ENCODE assay signal across 10 mouse cellular contexts in the genomic region with DNA sequence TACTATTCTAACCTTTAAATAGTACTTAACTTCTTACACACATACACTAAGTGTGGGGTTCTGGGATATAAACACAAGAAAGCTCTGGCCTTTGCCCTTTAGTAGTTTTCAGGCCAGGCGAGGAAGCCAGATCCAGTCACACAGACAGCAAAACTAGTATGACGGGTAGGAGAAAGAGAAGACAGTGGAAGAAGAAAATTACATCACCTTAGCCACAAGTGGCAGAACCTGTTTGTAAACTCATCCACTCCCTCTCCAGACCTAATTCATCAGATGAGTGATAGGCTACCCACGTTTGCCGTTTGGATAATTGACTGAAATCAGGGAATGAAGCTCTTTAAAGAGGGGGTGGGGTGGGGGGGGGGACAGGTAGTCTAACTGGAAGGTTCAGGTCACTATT. TPM values are rescaled to one million over a fixed set of nuclear protein-coding genes. Genes with fewer than 3 reads are reported as not detected.
DNase-seq lines count a peak whose midpoint lies in the region; ATAC-seq and TF ChIP-seq lines count a peak whose summit lies in the region.
"Had no signal": no experiment of that assay in that cellular context is flagged by ENCODE, and none has a peak within 500 bp of the region (broad histone marks: within the 10 kb centered on the region; RNA-seq: fewer than 3 reads in every experiment).

No protein-coding gene starts in this region.

- no peak for DNase-seq in heart, postnatal 25 days (ENCODE audit: low spot score)
- no peak for DNase-seq in layer of hippocampus, adult 9-10 months (ENCODE audit: low spot score)
- no peak for DNase-seq in layer of hippocampus, adult 11-12 months (ENCODE audit: low spot score)
- DNase-seq in frontal cortex, postnatal 10 days (ENCODE audit: low spot score in 2 of 2): no peak
- DNase-seq: lung, postnatal 4 days had no signal

- H3K4me3 ChIP-seq in heart, embryonic 15.5 days: peak overlapping the region; percentile 99
- peak overlapping the region; percentile 12 for H3K4me3 ChIP-seq in bone marrow, adult 2 months (replicated peaks; ENCODE audit: control insufficient read depth, low read depth, low read length)
- H3K4me3 ChIP-seq in hindbrain, embryonic 15.5 days: peak overlapping the region; percentile 97
- H3K4me3 ChIP-seq in midbrain, embryonic 13.5 days (replicated peaks): peak overlapping the region; percentile 95

- peak overlapping the region; percentile 90; the same call in 1 of the 2 replicates for H3K9ac ChIP-seq in heart, embryonic 15.5 days
- no peak overlapping the region for H3K9ac ChIP-seq in hindbrain, embryonic 15.5 days
- H3K9ac ChIP-seq in midbrain, embryonic 13.5 days (replicated peaks): peak overlapping the region; percentile 93

- no peak overlapping the region for H3K27ac ChIP-seq in heart, embryonic 15.5 days
- no peak overlapping the region for H3K27ac ChIP-seq in bone marrow, adult 2 months (ENCODE audit: control insufficient read depth, insufficient read depth, low read depth, low read length, poor library complexity)
- no peak overlapping the region for H3K27ac ChIP-seq in hindbrain, embryonic 15.5 days (replicated peaks)
- no peak overlapping the region for H3K27ac ChIP-seq in midbrain, embryonic 13.5 days

- peaks cover 4% of the 10 kb centered on the region; the same call in 1 of the 2 replicates for H3K36me3 ChIP-seq in heart, embryonic 15.5 days
- 0 out of 2 replicates have a peak, but pooled peaks cover 4% of the 10 kb centered on the region for H3K36me3 ChIP-seq in hindbrain, embryonic 15.5 days
- H3K36me3 ChIP-seq in midbrain, embryonic 13.5 days: peaks cover 9% of the 10 kb centered on the region; the same call in 1 of the 2 replicates

- WGBS in heart, embryonic 15.5 days: 26% methylated on average over 4 of the region's 4 CpGs
- WGBS in bone marrow, adult 2 months: 4% methylated on average over 4 of the region's 4 CpGs
- WGBS in hindbrain, embryonic 15.5 days: 33% methylated on average over 4 of the region's 4 CpGs
- WGBS in midbrain, embryonic 13.5 days: 42% methylated on average over 4 of the region's 4 CpGs

- no peaks in the 10 kb centered on the region for H3K27me3 ChIP-seq in heart, embryonic 15.5 days
- H3K27me3 ChIP-seq in hindbrain, embryonic 15.5 days: no peaks in the 10 kb centered on the region
- no peaks in the 10 kb centered on the region for H3K27me3 ChIP-seq in midbrain, embryonic 13.5 days
- H3K27me3 ChIP-seq: Patski had no signal

- ATAC-seq in heart, embryonic 15.5 days (replicated peaks; ENCODE audit: insufficient number of reproducible peaks, insufficient read depth, low FRiP score, low read depth): no peak
- no peak for ATAC-seq in hindbrain, embryonic 15.5 days (ENCODE audit: low FRiP score, low read depth)
- no peak for ATAC-seq in midbrain, embryonic 13.5 days

- H3K4me1 ChIP-seq in heart, embryonic 15.5 days (replicated peaks): peaks cover 17% of the 10 kb centered on the region
- peaks cover 2% of the 10 kb centered on the region for H3K4me1 ChIP-seq in bone marrow, adult 2 months (ENCODE audit: control insufficient read depth, insufficient read depth, low read length)
- peaks cover 23% of the 10 kb centered on the region for H3K4me1 ChIP-seq in hindbrain, embryonic 15.5 days (replicated peaks)
- H3K4me1 ChIP-seq in midbrain, embryonic 13.5 days (replicated peaks): peaks cover 22% of the 10 kb centered on the region

- H3K9me3 ChIP-seq in heart, embryonic 15.5 days (replicated peaks): no peaks in the 10 kb centered on the region
- no peaks in the 10 kb centered on the region for H3K9me3 ChIP-seq in hindbrain, embryonic 15.5 days
- no peaks in the 10 kb centered on the region for H3K9me3 ChIP-seq in midbrain, embryonic 13.5 days

- no peak for TF ChIP-seq POLR2A in bone marrow, adult 2 months (IDR thresholded peaks at IDR 0.05; ENCODE audit: borderline replicate concordance, control insufficient read depth, low read depth, low read length)

- intact Hi-C loops in heart, postnatal 25 days (cut with DNase I): loop anchor here (2.0 to 5.0 kb wide), 3 partner anchors 17 to 295 kb away; no protein-coding TSS in a partner anchor

- no peak for TF ChIP-seq CTCF in bone marrow, adult 2 months (IDR thresholded peaks at IDR 0.05; ENCODE audit: control insufficient read depth, insufficient read depth, low read length)

- H3K4me2 ChIP-seq in heart, embryonic 15.5 days: peak overlapping the region; percentile 73
- peak overlapping the region; percentile 79 for H3K4me2 ChIP-seq in hindbrain, embryonic 15.5 days
- peak overlapping the region; percentile 66 for H3K4me2 ChIP-seq in midbrain, embryonic 13.5 days (replicated peaks)

RNA-seq across cellular contexts. Expression of gene Pfkm, which starts 0.5 kb away (rescaled TPM):
- 119 and 127 TPM in 2 replicates for polyA plus RNA-seq in heart, embryonic 15.5 days (2015; fragmentation: Nextera tagmentation; extraction: Ambion mirVana)
- 100 to 1,000 TPM; 887 to 925 TPM for total RNA-seq in heart, postnatal 25 days (2021)
- polyA plus RNA-seq in bone marrow, adult 2 months (2011; ENCODE audit: insufficient read depth, insufficient read length, low replicate concordance, missing spikeins): 22.9 and 23.0 TPM in 2 replicates
- polyA plus RNA-seq in hindbrain, embryonic 15.5 days (2015; fragmentation: Nextera tagmentation; extraction: Ambion mirVana): 87.6 and 90.0 TPM in 2 replicates
- 70.8 and 73.8 TPM in 2 replicates for polyA plus RNA-seq in midbrain, embryonic 13.5 days (2015; fragmentation: Nextera tagmentation; extraction: Ambion mirVana)

RNA-seq across cellular contexts. Expression of gene Senp1, which starts 1.7 kb away (rescaled TPM):
- 16.7 and 19.0 TPM in 2 replicates for polyA plus RNA-seq in heart, embryonic 15.5 days (2015; fragmentation: Nextera tagmentation; extraction: Ambion mirVana)
- 10 to 100 TPM in 1 of 2 experiments, 1 to 10 TPM in 1; 9.9 to 10.2 TPM for total RNA-seq in heart, postnatal 25 days (2021)
- polyA plus RNA-seq in bone marrow, adult 2 months (2011; ENCODE audit: insufficient read depth, insufficient read length, low replicate concordance, missing spikeins): 23.1 and 27.6 TPM in 2 replicates
- polyA plus RNA-seq in hindbrain, embryonic 15.5 days (2015; fragmentation: Nextera tagmentation; extraction: Ambion mirVana): 19.3 and 21.3 TPM in 2 replicates
- 27.6 and 31.1 TPM in 2 replicates for polyA plus RNA-seq in midbrain, embryonic 13.5 days (2015; fragmentation: Nextera tagmentation; extraction: Ambion mirVana)

Comparison
In these comparisons a context has a peak if more than half of its experiments do, and no peak if none do; other contexts are left out.
1. H3K4me3 ChIP-seq: peak in every context shown above with its lines; median percentile 99 in heart, embryonic 15.5 days; 97 in hindbrain, embryonic 15.5 days; 95 in midbrain, embryonic 13.5 days; 12 in bone marrow, adult 2 months.